Comparison of ENCODE assay signal across 18 mouse cellular contexts in genomic region chr9:75024089-75024488, GRCm38 (mm10). TPM values are rescaled to one million over a fixed set of nuclear protein-coding genes. Genes with fewer than 3 reads are reported as not detected.
DNase-seq lines count a peak whose midpoint lies in the region; ATAC-seq and TF ChIP-seq lines count a peak whose summit lies in the region.
"Had no signal": no experiment of that assay in that cellular context is flagged by ENCODE, and none has a peak within 500 bp of the region (broad histone marks: within the 10 kb centered on the region; RNA-seq: fewer than 3 reads in every experiment).

No protein-coding gene starts in this region.

- TF ChIP-seq POLR2A in MEL (IDR thresholded peaks at IDR 0.05; ENCODE audit: control insufficient read depth in 1 of 2, insufficient read depth in 1 of 2, low read depth in 1 of 2, low read length in 2 of 2, poor library complexity in 1 of 2) = no peak

- DNase-seq in heart, adult 11 months = peak; percentile 87
- DNase-seq in heart, postnatal 25 days (ENCODE audit: low spot score) = no peak
- DNase-seq in MEL (ENCODE audit: low read depth, low spot score) = no peak
- peak in 2 of 3 experiments; percentile 11 to 28 for DNase-seq in liver, embryonic 14.5 days (ENCODE audit: low read depth in 3 of 3, low spot score in 3 of 3)
- no peak for DNase-seq in thymus, postnatal 25 days
- no peak for DNase-seq in cerebellum, postnatal 4 days (ENCODE audit: low spot score in 2 of 2)
- no peak for DNase-seq in right cerebral cortex, postnatal 14 days
- DNase-seq: adrenal gland, postnatal 14 days; cerebellum, adult 9-11 months; kidney, adult 9 months; kidney, postnatal 4 days; lung, embryonic 14.5 days; thymus, adult 18-20 months had no signal

- no peak; a peak in 1 of 4 replicates for TF ChIP-seq EP300 in MEL (IDR thresholded peaks at IDR 0.05; ENCODE audit: low read depth in 1 of 2, low read length in 2 of 2)
- no peak for TF ChIP-seq EP300 in liver, embryonic 14.5 days (IDR thresholded peaks at IDR 0.05; ENCODE audit: low read depth)

- no peaks in the 10 kb centered on the region for H3K27me3 ChIP-seq in MEL (ENCODE audit: control insufficient read depth in 1 of 2, insufficient read depth in 2 of 2, low read length in 2 of 2)
- H3K27me3 ChIP-seq in liver, embryonic 14.5 days (ENCODE audit: control insufficient read depth, insufficient read depth, low read length) = no peaks in the 10 kb centered on the region
- H3K27me3 ChIP-seq: embryonic facial prominence, embryonic 13.5 days; heart, embryonic 13.5 days; hindbrain, embryonic 12.5 days had no signal

- intact Hi-C loops in heart, postnatal 25 days (cut with DNase I) = no loop called here

- H3K27ac ChIP-seq in MEL (ENCODE audit: control insufficient read depth, low read depth, low read length) = no peak overlapping the region
- no peak overlapping the region for H3K27ac ChIP-seq in liver, embryonic 14.5 days
- H3K27ac ChIP-seq: embryonic facial prominence, embryonic 13.5 days; forebrain, embryonic 10.5 days; heart, embryonic 13.5 days; hindbrain, embryonic 12.5 days had no signal

- H3K9ac ChIP-seq in MEL (ENCODE audit: control insufficient read depth, low read depth, low read length, poor library complexity, severe bottlenecking) = no peak overlapping the region
- H3K9ac ChIP-seq in liver, embryonic 14.5 days (replicated peaks) = no peak overlapping the region
- H3K9ac ChIP-seq: embryonic facial prominence, embryonic 13.5 days; heart, embryonic 13.5 days; hindbrain, embryonic 12.5 days; lung, embryonic 14.5 days had no signal

- H3K79me2 ChIP-seq in MEL (ENCODE audit: control insufficient read depth, insufficient read depth, low read length, poor library complexity) = no peaks in the 10 kb centered on the region

- TF ChIP-seq CTCF in MEL (IDR thresholded peaks at IDR 0.05 in 2 of 3, conservative IDR thresholded peaks at IDR 0.05 in 1 of 3; ENCODE audit: control insufficient read depth in 1 of 3, insufficient read depth in 1 of 3, low read depth in 2 of 3, low read length in 3 of 3, poor library complexity in 1 of 3, severe bottlenecking in 1 of 3) = no peak
- TF ChIP-seq CTCF in liver, embryonic 14.5 days (IDR thresholded peaks at IDR 0.05; ENCODE audit: low read depth) = no peak

- peaks cover 0 to 4% of the 10 kb centered on the region in 2 experiments; a peak in 3 of 4 replicates for H3K36me3 ChIP-seq in MEL (ENCODE audit: control insufficient read depth in 1 of 2, insufficient read depth in 2 of 2, low read length in 2 of 2)
- H3K36me3 ChIP-seq in liver, embryonic 14.5 days (replicated peaks; ENCODE audit: control insufficient read depth, insufficient read depth, low read depth) = no peaks in the 10 kb centered on the region

- 27% methylated on average over 7 of the region's 7 CpGs for WGBS in liver, embryonic 14.5 days (ENCODE audit: insufficient replicate concordance)

- no peaks in the 10 kb centered on the region for H3K9me3 ChIP-seq in MEL (replicated peaks; ENCODE audit: insufficient read depth, low read length)
- H3K9me3 ChIP-seq in liver, embryonic 14.5 days (ENCODE audit: control insufficient read depth, low read length) = no peaks in the 10 kb centered on the region
- H3K9me3 ChIP-seq: embryonic facial prominence, embryonic 13.5 days; forebrain, embryonic 10.5 days; heart, embryonic 13.5 days; hindbrain, embryonic 12.5 days had no signal

- no peak overlapping the region for H3K4me3 ChIP-seq in MEL (ENCODE audit: control insufficient read depth in 1 of 2, insufficient read depth in 1 of 2, low read depth in 2 of 2, low read length in 2 of 2)
- no peak overlapping the region for H3K4me3 ChIP-seq in liver, embryonic 14.5 days (ENCODE audit: insufficient read depth in 1 of 2, low read depth in 2 of 2, low read length in 2 of 2)
- H3K4me3 ChIP-seq: embryonic facial prominence, embryonic 13.5 days; forebrain, embryonic 10.5 days; heart, embryonic 13.5 days; hindbrain, embryonic 12.5 days had no signal

- TF ChIP-seq RAD21 in MEL (IDR thresholded peaks at IDR 0.05; ENCODE audit: low read depth, low read length) = no peak

- H3K4me1 ChIP-seq in MEL (ENCODE audit: control insufficient read depth in 1 of 2, insufficient read depth in 2 of 2, low read length in 2 of 2) = peaks cover 2 to 8% of the 10 kb centered on the region in 2 experiments; a peak in 3 of 4 replicates
- peaks cover 0 to 13% of the 10 kb centered on the region in 2 experiments; a peak in 2 of 4 replicates for H3K4me1 ChIP-seq in liver, embryonic 14.5 days (replicated peaks; ENCODE audit: control insufficient read depth in 2 of 2, insufficient read depth in 2 of 2, low read length in 1 of 2)
- H3K4me1 ChIP-seq: forebrain, embryonic 10.5 days; hindbrain, embryonic 12.5 days had no signal

- no peak overlapping the region for H3K4me2 ChIP-seq in liver, embryonic 14.5 days (ENCODE audit: low read depth)
- H3K4me2 ChIP-seq: embryonic facial prominence, embryonic 13.5 days; heart, embryonic 13.5 days; hindbrain, embryonic 12.5 days; lung, embryonic 14.5 days had no signal

- 0 out of 2 replicates have a peak, but pooled peaks have one; percentile 25 for ATAC-seq in erythroid progenitor cell, adult 5-6 weeks (replicated peaks; ENCODE audit: low FRiP score, poor library complexity, severe bottlenecking)
- peak; percentile 80 for ATAC-seq in liver, embryonic 14.5 days (ENCODE audit: insufficient read depth)

TF ChIP-seq in MEL, 35 proteins besides CTCF, POLR2A, EP300 and RAD21:
- TF ChIP-seq GATA1 (IDR thresholded peaks at IDR 0.05; ENCODE audit: low read depth, low read length) = peak; percentile 50; the same call in 1 of the 2 replicates
- no peak for TF ChIP-seq USF2 (IDR thresholded peaks at IDR 0.05; ENCODE audit: borderline replicate concordance in 1 of 2, insufficient read depth in 1 of 2, low read depth in 1 of 2, low read length in 2 of 2)
- no peak for TF ChIP-seq TBP (IDR thresholded peaks at IDR 0.05; ENCODE audit: low read depth, low read length)
- TF ChIP-seq BHLHE40 (IDR thresholded peaks at IDR 0.05; ENCODE audit: borderline replicate concordance, low read depth, low read length) = no peak
- TF ChIP-seq ZNF384 (IDR thresholded peaks at IDR 0.05; ENCODE audit: low read depth, low read length) = no peak
- peak; percentile 28; the same call in 1 of the 2 replicates for TF ChIP-seq TCF12 (IDR thresholded peaks at IDR 0.05; ENCODE audit: low read depth, low read length)
- TF ChIP-seq ETS1 (IDR thresholded peaks at IDR 0.05; ENCODE audit: low read depth, low read length) = peak; percentile 78
- no peak for TF ChIP-seq SIN3A (IDR thresholded peaks at IDR 0.05; ENCODE audit: low read length)

RNA-seq across cellular contexts. Expression of gene Arpp19, which starts 13.3 kb away (rescaled TPM):
- total RNA-seq in heart, postnatal 25 days (2021) = 100 to 1,000 TPM; 147 to 158 TPM
- total RNA-seq in MEL (2012; rRNA removed) = 220 and 237 TPM in 2 replicates
- polyA plus RNA-seq in MEL (2012; ENCODE audit: insufficient read depth in 1 of 2, insufficient read length in 2 of 2, low read depth in 1 of 2, low replicate concordance in 2 of 2, missing spikeins in 1 of 2) = 100 to 1,000 TPM in 1 of 2 experiments, not detected in 1; 230 TPM
- 38.6 and 75.5 TPM in 2 replicates for total RNA-seq in erythroid progenitor cell, adult 5-6 weeks (2015; ENCODE audit: low replicate concordance)
- total RNA-seq in erythroid progenitor cell, adult 5-6 weeks (2017; ENCODE audit: low replicate concordance) = 31.5 and 39.5 TPM in 2 replicates
- polyA plus RNA-seq in liver, embryonic 14.5 days (2012; rRNA removed) = 11.6 and 31.4 TPM in 2 replicates
- 151 and 156 TPM in 2 replicates for polyA plus RNA-seq in liver, embryonic 14.5 days (2014; fragmentation: Nextera tagmentation; extraction: Ambion mirVana)

RNA-seq across cellular contexts. Expression of gene Myo5a, which starts 46.7 kb away (rescaled TPM):
- total RNA-seq in heart, postnatal 25 days (2021) = 10 to 100 TPM; 11.0 to 11.7 TPM
- total RNA-seq in MEL (2012; rRNA removed) = 18.9 and 19.8 TPM in 2 replicates
- polyA plus RNA-seq in MEL (2012; ENCODE audit: insufficient read depth in 1 of 2, insufficient read length in 2 of 2, low read depth in 1 of 2, low replicate concordance in 2 of 2, missing spikeins in 1 of 2) = 100 to 1,000 TPM in 1 of 2 experiments, 10 to 100 TPM in 1; 49.0 to 208 TPM
- total RNA-seq in erythroid progenitor cell, adult 5-6 weeks (2015; ENCODE audit: low replicate concordance) = 9.4 and 15.5 TPM in 2 replicates
- total RNA-seq in erythroid progenitor cell, adult 5-6 weeks (2017; ENCODE audit: low replicate concordance) = 12.2 and 19.0 TPM in 2 replicates
- polyA plus RNA-seq in liver, embryonic 14.5 days (2012; rRNA removed) = 0.87 and 1.3 TPM in 2 replicates
- polyA plus RNA-seq in liver, embryonic 14.5 days (2014; fragmentation: Nextera tagmentation; extraction: Ambion mirVana) = 1.2 and 1.6 TPM in 2 replicates

Comparison
In these comparisons a context has a peak if more than half of its experiments do, and no peak if none do; other contexts are left out.
1. DNase-seq: peak in heart, adult 11 months (single experiment) and liver, embryonic 14.5 days (2 of 3); none in heart, postnatal 25 days (single experiment), MEL (single experiment), thymus, postnatal 25 days (single experiment), cerebellum, postnatal 4 days (0 of 2) and right cerebral cortex, postnatal 14 days (single experiment).